Mouse (Mus musculus) embryo, embryonic 11.5 days (tissue): Measurements from ENCODE around the gene Gm5168.
"Not testable (repeated sequence)": the region's sequence is repeated elsewhere in the genome, so short reads cannot be mapped to it uniquely, and the experiment has no call there.

Experiments
- DNase-seq: peaks from one replicate; pipeline ENCODE4 v3.0.0-alpha.2; 2012; ENCODE audit warnings: low read depth, low spot score

The Gm5168 gene

GRCm38 (mm10) chrX:26050941-26051340 lies at the start of gene Gm5168:
Gm5168 (minus strand) TSS chrX:26051041.
- not testable (repeated sequence) for DNase-seq
